Mouse (Mus musculus) spleen, adult 2 months (tissue): ENCODE measurements at regions not wholly inside any gene's neighbourhood (a gene's known extent, or its start where the extent isn't known, plus 50 kb on each side); places are given as distances from the start of the nearest gene placed in this dataset.

ENCODE experiments used
- DNase-seq, 2 experiments: peaks; one replicate each; pipeline versions ENCODE4 v3.0.0 to v3.0.0-alpha.2; 2012 to 2021; ENCODE audit warnings: low spot score in 2 of 2, low read depth in 1 of 2
- H3K27ac ChIP-seq: fragments of 200-500 bp; 2 replicates; pipeline ENCODE4 v1.5.1; 2012; ENCODE audit warnings: low read length, inconsistent platforms; ENCODE audit not compliant: insufficient read depth
- H3K27me3 ChIP-seq: fragments of 200-500 bp; 2 replicates; pipeline ENCODE4 v1.6.1; 2012; ENCODE audit warnings: mild to moderate bottlenecking, moderate library complexity, low read length, inconsistent platforms; ENCODE audit not compliant: control insufficient read depth, insufficient read depth
- H3K36me3 ChIP-seq: fragments of 200-500 bp; 2 replicates; pipeline ENCODE4 v1.6.1; 2012; ENCODE audit warnings: mild to moderate bottlenecking, low read length, inconsistent platforms; ENCODE audit not compliant: control insufficient read depth, insufficient read depth
- H3K4me1 ChIP-seq: fragments of 200-500 bp; 2 replicates; pipeline ENCODE4 v1.6.1; 2011; ENCODE audit warnings: inconsistent platforms; ENCODE audit not compliant: control insufficient read depth, insufficient read depth, insufficient read length
- H3K4me3 ChIP-seq: fragments of 200-500 bp; 2 replicates; pipeline ENCODE4 v1.5.1; 2011; ENCODE audit warnings: mild to moderate bottlenecking, inconsistent platforms; ENCODE audit not compliant: insufficient read depth, insufficient read length; ENCODE audit errors: extremely low read depth
- CTCF ChIP-seq: fragments of 200-500 bp; IDR thresholded peaks from 2 replicates; pipeline ENCODE4 v1.5.1; 2011; ENCODE audit warnings: mild to moderate bottlenecking, inconsistent platforms; ENCODE audit not compliant: insufficient read depth, insufficient read length, insufficient replicate concordance; ENCODE audit errors: extremely low read depth
- POLR2A ChIP-seq: fragments of 200-500 bp; IDR thresholded peaks from 2 replicates; pipeline ENCODE4 v1.6.1; 2011; ENCODE audit warnings: low read depth, low read length, inconsistent platforms
- WGBS: fragments of 180-500 bp; shearing (Covaris S2); methylation state at CpG from one replicate; pipeline ENCODE4 v1.1.7; 2018; 5-methylcytosine and 5-hydroxymethylcytosine counted together

GRCm38 (mm10) chr2:147560426-147561155 lies 198.9 kb downstream of the Pax1 start:
- DNase-seq = no peak
- Histone ChIP-seq H3K27ac (no peak overlapping the region), H3K4me1 (no peaks in the 10 kb centered on the region), H3K27me3 (no peaks in the 10 kb centered on the region), H3K36me3 (no peaks in the 10 kb centered on the region), H3K4me3 (no peak overlapping the region)
- TF ChIP-seq POLR2A (no peak), CTCF (no peak)
- 88% methylated on average over 20 of the region's 20 CpGs for WGBS

- DNase-seq = no peak
- WGBS = 75% methylated on average over 2 of the region's 2 CpGs
- no peak overlapping the region for H3K27ac ChIP-seq
- no peak overlapping the region for H3K4me3 ChIP-seq
- no peaks in the 10 kb centered on the region for H3K36me3 ChIP-seq
- no peak for TF ChIP-seq CTCF
- TF ChIP-seq POLR2A = no peak
- no peaks in the 10 kb centered on the region for H3K4me1 ChIP-seq
- no peaks in the 10 kb centered on the region for H3K27me3 ChIP-seq
Measured at GRCm38 (mm10) chr2:147529161-147529560, 167.4 kb downstream of the Pax1 start.

- Histone ChIP-seq H3K4me3 (no peak overlapping the region), H3K36me3 (no peaks in the 10 kb centered on the region), H3K4me1 (no peaks in the 10 kb centered on the region), H3K27me3 (no peaks in the 10 kb centered on the region), H3K27ac (no peak overlapping the region)
- WGBS = 60% methylated on average over 3 of the region's 3 CpGs
- TF ChIP-seq CTCF = no peak
- no peak for TF ChIP-seq POLR2A
- DNase-seq = no peak
Measured at GRCm38 (mm10) chr2:147515436-147515835, 153.7 kb downstream of the Pax1 start.

- H3K4me1 ChIP-seq = no peaks in the 10 kb centered on the region
- H3K36me3 ChIP-seq = no peaks in the 10 kb centered on the region
- DNase-seq = no peak
- TF ChIP-seq POLR2A (no peak), CTCF (no peak)
- no peak overlapping the region for H3K27ac ChIP-seq
- no peak overlapping the region for H3K4me3 ChIP-seq
- H3K27me3 ChIP-seq = no peaks in the 10 kb centered on the region
- 76% methylated on average over 3 of the region's 3 CpGs for WGBS
Measured at GRCm38 (mm10) chr2:147514748-147515147, 153.0 kb downstream of the Pax1 start.

- no peaks in the 10 kb centered on the region for H3K4me1 ChIP-seq
- H3K4me3 ChIP-seq = no peak overlapping the region
- H3K27me3 ChIP-seq = no peaks in the 10 kb centered on the region
- no peaks in the 10 kb centered on the region for H3K36me3 ChIP-seq
- no peak for TF ChIP-seq POLR2A
- no peak for TF ChIP-seq CTCF
- no peak overlapping the region for H3K27ac ChIP-seq
- WGBS = 71% methylated on average over 4 of the region's 4 CpGs
- DNase-seq = no peak
Measured at GRCm38 (mm10) chr2:147503962-147504361, 142.2 kb downstream of the Pax1 start.

- Histone ChIP-seq H3K4me3 (no peak overlapping the region), H3K36me3 (no peaks in the 10 kb centered on the region), H3K4me1 (no peaks in the 10 kb centered on the region), H3K27ac (no peak overlapping the region), H3K27me3 (no peaks in the 10 kb centered on the region)
- 73% methylated on average over 1 of the region's 1 CpGs for WGBS
- DNase-seq = no peak
- no peak for TF ChIP-seq CTCF
- no peak for TF ChIP-seq POLR2A
Measured at GRCm38 (mm10) chr2:147498731-147499130, 137.0 kb downstream of the Pax1 start.

- H3K36me3 ChIP-seq = no peaks in the 10 kb centered on the region
- TF ChIP-seq POLR2A = no peak
- no peak for TF ChIP-seq CTCF
- no peaks in the 10 kb centered on the region for H3K27me3 ChIP-seq
- H3K27ac ChIP-seq = no peak overlapping the region
- H3K4me1 ChIP-seq = no peaks in the 10 kb centered on the region
- no peak overlapping the region for H3K4me3 ChIP-seq
- WGBS = 68% methylated on average over 5 of the region's 5 CpGs
- no peak for DNase-seq
Measured at GRCm38 (mm10) chr2:147455932-147456331, 94.2 kb downstream of the Pax1 start.
